Mouse (Mus musculus): ENCODE measurements around the gene Arcn1. TPM values are rescaled to one million over a fixed set of nuclear protein-coding genes. Genes with fewer than 3 reads are reported as not detected.

Arcn1 gene
- polyA plus RNA-seq, 1 experiment from 2014 or later, result 153 TPM

GRCm38 (mm10) chr9:44708925-44709324, 58.7 kb downstream of the Arcn1 start:
- H3K27me3 ChIP-seq (ENCODE audit: control insufficient read depth, insufficient read depth, low read length), result no peaks in the 10 kb centered on the region
- H3K27ac ChIP-seq (ENCODE audit: low read depth, low read length), result no peak overlapping the region
- no peak overlapping the region for H3K9ac ChIP-seq (replicated peaks; ENCODE audit: low read depth, low read length)
- ATAC-seq (ENCODE audit: low read depth), result peak; percentile 29; the same call in 1 of the 2 replicates
- no peaks in the 10 kb centered on the region for H3K9me3 ChIP-seq (ENCODE audit: control insufficient read depth, low read length)
- WGBS, result 27% methylated on average over 6 of the region's 6 CpGs
- peaks cover 13% of the 10 kb centered on the region for H3K4me1 ChIP-seq (ENCODE audit: control insufficient read depth, insufficient read depth, low read length)
- H3K4me2 ChIP-seq (ENCODE audit: low read depth, low read length), result peak overlapping the region; percentile 39; the same call in 1 of the 2 replicates
- peaks cover 46% of the 10 kb centered on the region for H3K36me3 ChIP-seq (ENCODE audit: control insufficient read depth, insufficient read depth, low read length)
- H3K4me3 ChIP-seq (ENCODE audit: low read depth, low read length), result no peak overlapping the region; the same call in 1 of the 2 replicates

GRCm38 (mm10) chr9:44708429-44708765, 59.2 kb downstream of the Arcn1 start:
- Histone ChIP-seq H3K27ac (ENCODE audit: low read depth, low read length) (no peak overlapping the region), H3K4me2 (ENCODE audit: low read depth, low read length) (peak overlapping the region; percentile 39), H3K4me1 (ENCODE audit: control insufficient read depth, insufficient read depth, low read length) (peaks cover 13% of the 10 kb centered on the region), H3K36me3 (ENCODE audit: control insufficient read depth, insufficient read depth, low read length) (peaks cover 48% of the 10 kb centered on the region), H3K4me3 (ENCODE audit: low read depth, low read length) (peak overlapping the region; percentile 13; the same call in 1 of the 2 replicates), H3K9ac (replicated peaks; ENCODE audit: low read depth, low read length) (0 out of 2 replicates have a peak overlapping the region, but pooled peaks have one; percentile 5), H3K27me3 (ENCODE audit: control insufficient read depth, insufficient read depth, low read length) (no peaks in the 10 kb centered on the region), H3K9me3 (ENCODE audit: control insufficient read depth, low read length) (no peaks in the 10 kb centered on the region)
- 8% methylated on average over 24 of the region's 24 CpGs for WGBS
- peak; percentile 41; the same call in 1 of the 2 replicates for ATAC-seq (ENCODE audit: low read depth)

- Histone ChIP-seq H3K27ac (ENCODE audit: low read depth, low read length) (no peak overlapping the region), H3K36me3 (ENCODE audit: control insufficient read depth, insufficient read depth, low read length) (peaks cover 50% of the 10 kb centered on the region), H3K4me2 (ENCODE audit: low read depth, low read length) (peak overlapping the region; percentile 39), H3K27me3 (ENCODE audit: control insufficient read depth, insufficient read depth, low read length) (no peaks in the 10 kb centered on the region), H3K4me1 (ENCODE audit: control insufficient read depth, insufficient read depth, low read length) (peaks cover 13% of the 10 kb centered on the region), H3K4me3 (ENCODE audit: low read depth, low read length) (peak overlapping the region; percentile 13; the same call in 1 of the 2 replicates), H3K9me3 (ENCODE audit: control insufficient read depth, low read length) (no peaks in the 10 kb centered on the region), H3K9ac (replicated peaks; ENCODE audit: low read depth, low read length) (0 out of 2 replicates have a peak overlapping the region, but pooled peaks have one; percentile 5)
- no peak; the same call in 1 of the 2 replicates for ATAC-seq (ENCODE audit: low read depth)
- 20% methylated on average over 28 of the region's 28 CpGs for WGBS
Measured at GRCm38 (mm10) chr9:44707749-44708428, 59.8 kb downstream of the Arcn1 start.

- H3K4me3 ChIP-seq (ENCODE audit: low read depth, low read length), result no peak overlapping the region
- H3K4me2 ChIP-seq (ENCODE audit: low read depth, low read length), result no peak overlapping the region
- WGBS, result 81% methylated on average over 5 of the region's 5 CpGs
- ATAC-seq (ENCODE audit: low read depth), result no peak
- no peak overlapping the region for H3K9ac ChIP-seq (replicated peaks; ENCODE audit: low read depth, low read length)
- H3K27ac ChIP-seq (ENCODE audit: low read depth, low read length), result no peak overlapping the region
- no peaks in the 10 kb centered on the region for H3K27me3 ChIP-seq (ENCODE audit: control insufficient read depth, insufficient read depth, low read length)
- H3K36me3 ChIP-seq (ENCODE audit: control insufficient read depth, insufficient read depth, low read length), result peaks cover 71% of the 10 kb centered on the region
- H3K9me3 ChIP-seq (ENCODE audit: control insufficient read depth, low read length), result no peaks in the 10 kb centered on the region
- H3K4me1 ChIP-seq (ENCODE audit: control insufficient read depth, insufficient read depth, low read length), result no peaks in the 10 kb centered on the region
Measured at GRCm38 (mm10) chr9:44699730-44700129, 67.9 kb downstream of the Arcn1 start.

- Histone ChIP-seq H3K27me3 (ENCODE audit: control insufficient read depth, insufficient read depth, low read length) (no peaks in the 10 kb centered on the region), H3K36me3 (ENCODE audit: control insufficient read depth, insufficient read depth, low read length) (peaks cover 76% of the 10 kb centered on the region), H3K9me3 (ENCODE audit: control insufficient read depth, low read length) (no peaks in the 10 kb centered on the region), H3K4me3 (ENCODE audit: low read depth, low read length) (no peak overlapping the region), H3K27ac (ENCODE audit: low read depth, low read length) (no peak overlapping the region), H3K4me1 (ENCODE audit: control insufficient read depth, insufficient read depth, low read length) (no peaks in the 10 kb centered on the region), H3K9ac (replicated peaks; ENCODE audit: low read depth, low read length) (no peak overlapping the region), H3K4me2 (ENCODE audit: low read depth, low read length) (no peak overlapping the region)
- 80% methylated on average over 10 of the region's 10 CpGs for WGBS
- ATAC-seq (ENCODE audit: low read depth), result no peak
Measured at GRCm38 (mm10) chr9:44699196-44699595, 68.4 kb downstream of the Arcn1 start.

GRCm38 (mm10) chr9:44697866-44698265, 69.8 kb downstream of the Arcn1 start:
- Histone ChIP-seq H3K27ac (ENCODE audit: low read depth, low read length) (no peak overlapping the region), H3K9ac (replicated peaks; ENCODE audit: low read depth, low read length) (no peak overlapping the region), H3K4me2 (ENCODE audit: low read depth, low read length) (no peak overlapping the region), H3K4me3 (ENCODE audit: low read depth, low read length) (no peak overlapping the region), H3K4me1 (ENCODE audit: control insufficient read depth, insufficient read depth, low read length) (no peaks in the 10 kb centered on the region), H3K36me3 (ENCODE audit: control insufficient read depth, insufficient read depth, low read length) (peaks cover 75% of the 10 kb centered on the region), H3K9me3 (ENCODE audit: control insufficient read depth, low read length) (no peaks in the 10 kb centered on the region), H3K27me3 (ENCODE audit: control insufficient read depth, insufficient read depth, low read length) (no peaks in the 10 kb centered on the region)
- no peak for ATAC-seq (ENCODE audit: low read depth)
- WGBS, result 92% methylated on average over 16 of the region's 16 CpGs

GRCm38 (mm10) chr9:44693071-44693470, 74.6 kb downstream of the Arcn1 start:
- Histone ChIP-seq H3K4me2 (ENCODE audit: low read depth, low read length) (no peak overlapping the region), H3K9ac (replicated peaks; ENCODE audit: low read depth, low read length) (no peak overlapping the region), H3K27ac (ENCODE audit: low read depth, low read length) (no peak overlapping the region), H3K36me3 (ENCODE audit: control insufficient read depth, insufficient read depth, low read length) (peaks cover 67% of the 10 kb centered on the region), H3K27me3 (ENCODE audit: control insufficient read depth, insufficient read depth, low read length) (no peaks in the 10 kb centered on the region), H3K9me3 (ENCODE audit: control insufficient read depth, low read length) (no peaks in the 10 kb centered on the region), H3K4me1 (ENCODE audit: control insufficient read depth, insufficient read depth, low read length) (no peaks in the 10 kb centered on the region), H3K4me3 (ENCODE audit: low read depth, low read length) (no peak overlapping the region)
- ATAC-seq (ENCODE audit: low read depth), result no peak
- WGBS, result 85% methylated on average over 11 of the region's 11 CpGs

GRCm38 (mm10) chr9:44691671-44692520, 75.7 kb downstream of the Arcn1 start:
- Histone ChIP-seq H3K9me3 (ENCODE audit: control insufficient read depth, low read length) (no peaks in the 10 kb centered on the region), H3K4me2 (ENCODE audit: low read depth, low read length) (no peak overlapping the region), H3K27ac (ENCODE audit: low read depth, low read length) (0 out of 2 replicates have a peak overlapping the region, but pooled peaks have one; percentile 7), H3K27me3 (ENCODE audit: control insufficient read depth, insufficient read depth, low read length) (no peaks in the 10 kb centered on the region), H3K4me3 (ENCODE audit: low read depth, low read length) (no peak overlapping the region), H3K4me1 (ENCODE audit: control insufficient read depth, insufficient read depth, low read length) (peaks cover 1% of the 10 kb centered on the region; the same call in 1 of the 2 replicates), H3K36me3 (ENCODE audit: control insufficient read depth, insufficient read depth, low read length) (peaks cover 63% of the 10 kb centered on the region), H3K9ac (replicated peaks; ENCODE audit: low read depth, low read length) (no peak overlapping the region)
- WGBS, result 82% methylated on average over 21 of the region's 21 CpGs
- no peak for ATAC-seq (ENCODE audit: low read depth)
